Mouse (Mus musculus) frontal cortex, adult 2 months (tissue): ENCODE results near the gene Cfap58. TPM values are rescaled to one million over a fixed set of nuclear protein-coding genes. Genes with fewer than 3 reads are reported as not detected.

Source experiments
- DNase-seq, 2 experiments: peaks; one replicate each; pipeline ENCODE4 v3.0.0; 2022; ENCODE audit warnings: low spot score in 1 of 2; ENCODE audit errors: extremely low spot score in 1 of 2
- polyA plus RNA-seq: library from polyadenylated mRNA; depleted of rRNA; stranded (reverse); fragments of >200 nt; gene quantifications from 2 replicates; pipeline ENCODE4 v1.2.3, GENCODE M21; 2012

Gene Cfap58
- polyA plus RNA-seq, 1 experiment = 0.14 TPM

- DNase-seq = no peak
Observed at GRCm38 (mm10) chr19:47968993-47969659, 31.7 kb downstream of the Cfap58 start.

- DNase-seq = no peak
Observed at GRCm38 (mm10) chr19:47971066-47971465, 33.6 kb downstream of the Cfap58 start.

GRCm38 (mm10) chr19:47978109-47978701 is 40.7 kb downstream of the Cfap58 start:
- no peak for DNase-seq

DNA sequence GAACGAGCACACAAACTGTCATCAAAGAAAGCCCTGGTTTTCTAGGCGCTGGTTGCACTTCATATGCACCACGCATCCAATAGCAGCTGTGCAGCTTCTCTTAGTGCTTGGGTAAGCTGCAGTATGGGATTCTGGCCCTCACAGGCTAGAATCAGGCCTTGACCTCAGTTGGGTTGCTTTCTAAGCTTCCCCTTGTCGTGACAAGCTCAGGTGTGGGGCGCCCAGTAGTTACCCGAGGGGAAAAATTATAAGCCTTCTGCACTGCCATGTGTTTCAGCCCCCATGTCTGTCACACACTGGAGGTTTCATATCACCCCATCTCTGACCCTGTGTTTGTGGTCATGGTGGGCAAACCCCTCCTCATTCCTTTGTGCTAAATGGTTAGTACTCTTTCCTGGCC is 42.0 kb downstream of the Cfap58 start:
- DNase-seq = no peak

GRCm38 (mm10) chr19:47980241-47980640 is 42.8 kb downstream of the Cfap58 start:
- peak in 1 of 2 experiments; percentile 20 for DNase-seq

DNA sequence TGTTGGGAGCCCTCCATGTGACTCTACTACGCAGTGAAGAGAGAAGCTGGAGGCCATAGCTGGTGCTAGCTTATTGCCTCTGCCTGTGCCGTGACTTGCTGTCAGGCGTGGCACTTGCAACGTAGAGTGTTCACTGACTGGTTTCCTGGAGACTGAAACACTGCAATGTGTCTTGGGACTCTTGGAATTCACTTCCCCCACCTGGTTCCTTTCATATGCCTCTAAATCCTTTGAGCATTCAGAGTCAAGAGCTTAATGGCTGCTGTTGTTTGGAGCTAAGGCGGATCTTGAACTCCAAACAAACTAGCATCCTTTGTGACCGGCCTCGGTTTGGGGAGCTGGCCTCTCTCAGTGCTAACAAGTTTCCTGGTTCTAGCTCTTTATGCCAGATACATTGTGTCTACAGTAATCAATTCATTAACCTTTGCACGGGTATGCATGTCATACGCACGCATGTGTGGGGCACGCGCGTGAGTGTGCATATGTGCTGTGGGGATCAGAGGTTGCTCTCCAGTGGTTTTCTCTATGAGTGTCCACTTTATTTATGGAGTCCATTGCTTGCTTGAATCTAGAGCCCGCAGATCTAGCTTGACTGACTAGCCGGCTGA is 48.2 kb downstream of the Cfap58 start:
- DNase-seq = no peak

- no peak for DNase-seq
Observed at GRCm38 (mm10) chr19:47987986-47988385, 50.5 kb downstream of the Cfap58 start.

DNA sequence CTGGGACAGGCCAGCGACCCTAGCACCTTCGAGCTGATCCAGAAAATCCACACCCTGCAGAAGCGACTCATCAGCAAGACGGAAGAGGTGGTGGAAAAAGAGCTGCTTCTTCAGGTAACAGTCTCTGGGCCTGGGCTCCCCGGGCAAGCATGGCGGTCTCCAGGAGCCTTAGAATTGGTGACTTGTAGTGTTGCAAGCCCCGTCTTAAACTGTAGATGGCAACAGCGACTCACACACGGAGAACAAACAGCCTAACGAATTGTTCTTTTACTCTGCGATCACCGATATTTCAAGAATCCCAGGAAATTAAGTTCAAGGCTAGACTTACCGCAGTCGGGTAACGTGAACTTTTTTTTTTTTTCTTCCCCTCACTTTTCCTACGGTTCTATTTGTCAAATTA is 51.0 kb downstream of the Cfap58 start:
- DNase-seq = peak; percentile 8 to 70

GRCm38 (mm10) chr19:47988880-47989574 is 51.6 kb downstream of the Cfap58 start:
- no peak for DNase-seq

GRCm38 (mm10) chr19:47989575-47989891 is 52.1 kb downstream of the Cfap58 start:
- no peak for DNase-seq

- no peak for DNase-seq
Observed at GRCm38 (mm10) chr19:48001240-48001639, 63.8 kb downstream of the Cfap58 start.

DNA sequence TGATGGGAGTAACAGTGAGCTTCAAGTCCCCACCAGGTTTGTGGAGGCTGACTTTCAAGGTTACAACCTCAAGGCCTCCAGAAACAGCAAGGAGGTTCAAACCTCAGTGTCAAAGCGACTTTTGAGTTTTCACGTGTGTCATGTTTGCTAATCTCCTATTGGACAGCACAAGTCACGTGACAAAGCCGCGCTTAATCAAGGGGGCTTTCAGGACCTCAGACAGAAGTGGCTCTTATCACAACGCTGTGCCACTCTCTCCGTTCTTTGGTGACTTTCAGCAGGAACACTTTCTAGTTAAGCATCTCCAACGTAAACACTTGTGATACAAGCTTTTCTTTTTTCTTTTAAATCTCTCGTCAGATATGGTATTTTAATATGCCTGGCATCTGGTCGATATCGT is 64.3 kb downstream of the Cfap58 start:
- DNase-seq = no peak

GRCm38 (mm10) chr19:48008771-48009413 is 71.4 kb downstream of the Cfap58 start:
- no peak for DNase-seq

GRCm38 (mm10) chr19:48009586-48010331 is 72.3 kb downstream of the Cfap58 start:
- no peak for DNase-seq

GRCm38 (mm10) chr19:48020103-48020502 is 82.6 kb downstream of the Cfap58 start:
- DNase-seq = no peak

- peak; percentile 12 to 69 for DNase-seq
Observed at GRCm38 (mm10) chr19:48021435-48021834, 84.0 kb downstream of the Cfap58 start.

DNA sequence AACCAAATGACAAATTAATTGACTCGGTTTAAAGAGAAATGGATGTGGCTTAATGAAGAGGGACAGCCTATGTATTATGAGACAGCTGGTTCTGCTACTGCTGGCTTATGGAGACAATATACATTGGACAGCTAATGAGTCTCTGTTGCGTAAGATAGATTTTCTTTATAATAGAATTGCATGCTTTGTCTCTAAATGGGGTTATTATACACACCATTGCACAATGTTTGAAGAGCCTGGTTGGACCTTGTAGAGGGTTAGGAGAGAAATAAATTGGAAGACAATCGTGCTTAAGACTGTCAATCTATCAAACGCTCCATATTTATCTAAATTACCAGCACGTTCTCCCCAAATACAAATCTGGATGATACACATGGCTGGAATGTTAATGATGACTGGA is 85.3 kb downstream of the Cfap58 start:
- no peak for DNase-seq

DNA sequence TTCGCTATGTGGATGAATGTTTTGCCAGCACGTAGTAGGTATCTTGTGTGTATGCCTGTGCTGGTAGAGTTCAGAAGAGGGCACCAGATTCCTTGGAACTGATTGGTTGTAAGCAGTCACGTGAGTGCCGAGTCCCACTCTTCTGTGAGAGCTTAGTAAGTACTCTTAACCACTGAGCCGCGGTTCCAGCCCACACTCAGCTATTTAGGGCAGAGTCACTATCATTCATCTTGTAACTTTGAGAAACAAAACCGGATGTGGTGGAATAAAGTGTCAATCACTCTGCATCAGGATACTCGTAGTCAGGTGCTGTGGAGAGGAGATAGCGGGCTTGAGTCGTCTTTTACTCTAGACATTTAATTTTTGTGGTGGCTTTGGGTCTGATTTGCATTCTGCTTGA is 86.3 kb downstream of the Cfap58 start:
- DNase-seq = no peak

GRCm38 (mm10) chr19:48025366-48025765 is 87.9 kb downstream of the Cfap58 start:
- peak in 1 of 2 experiments; percentile 50 for DNase-seq

GRCm38 (mm10) chr19:48026882-48027281 is 89.4 kb downstream of the Cfap58 start:
- no peak for DNase-seq
